Mouse (Mus musculus): ENCODE measurements around the gene Parp11.

GRCm38 (mm10) chr6:127496841-127497656, 50.4 kb downstream of the Parp11 start:
- no peak for TF ChIP-seq POLR2A (IDR thresholded peaks at IDR 0.05; ENCODE audit: low read depth, low read length)
- TF ChIP-seq CTCF (conservative IDR thresholded peaks at IDR 0.05; ENCODE audit: insufficient read depth, insufficient read length, low read depth, low read length) = no peak

Measured in kidney, adult 2 months (tissue).